Comparison of ENCODE assay signal across 12 mouse cellular contexts in the genomic region with DNA sequence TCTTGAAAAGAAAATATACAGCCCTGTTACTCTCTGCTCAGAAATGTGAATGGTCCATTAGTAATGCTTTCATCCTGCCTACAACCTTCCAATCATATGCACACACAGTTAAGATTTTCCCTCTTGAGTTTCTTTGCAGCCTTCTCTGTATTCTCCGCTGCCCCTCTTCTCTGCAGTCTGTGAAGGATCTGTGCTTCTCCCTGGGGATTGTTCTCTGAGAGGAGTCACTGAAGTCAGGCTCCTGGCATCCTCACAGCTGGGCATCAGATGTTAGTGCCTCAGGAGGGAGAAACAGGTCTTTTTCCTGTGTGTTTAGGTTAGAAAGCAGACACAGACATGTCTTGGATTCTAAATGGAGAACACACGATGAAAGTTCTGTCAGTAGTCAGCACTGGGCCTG.
"Had no signal": no experiment of that assay in that cellular context is flagged by ENCODE, and none has a peak within 500 bp of the region (broad histone marks: within the 10 kb centered on the region; RNA-seq: fewer than 3 reads in every experiment).

No protein-coding gene starts in this region.

- H3K4me1 ChIP-seq: limb, embryonic 12.5 days; midbrain, embryonic 12.5 days had no signal

- H3K9ac ChIP-seq: limb, embryonic 12.5 days; liver, embryonic 14.5 days; midbrain, embryonic 12.5 days had no signal

- H3K27me3 ChIP-seq: limb, embryonic 12.5 days; midbrain, embryonic 12.5 days had no signal

- DNase-seq: kidney, adult 11 months; kidney, postnatal 14 days; layer of hippocampus, postnatal 36 days; liver; lung, adult 18-20 months; lung, postnatal 10 days; lung, postnatal 4 days; thymus, postnatal 4 days had no signal

- H3K36me3 ChIP-seq: limb, embryonic 12.5 days; midbrain, embryonic 12.5 days had no signal

- H3K4me3 ChIP-seq: limb, embryonic 12.5 days; midbrain, embryonic 12.5 days had no signal

- H3K4me2 ChIP-seq: limb, embryonic 12.5 days; midbrain, embryonic 12.5 days had no signal

- H3K27ac ChIP-seq: limb, embryonic 12.5 days; liver, embryonic 14.5 days; midbrain, embryonic 12.5 days; stomach, postnatal 0 days had no signal

- H3K9me3 ChIP-seq: limb, embryonic 12.5 days; midbrain, embryonic 12.5 days had no signal
